Mouse (Mus musculus): ENCODE data around the gene Plaur. TPM values are rescaled to one million over a fixed set of nuclear protein-coding genes. Genes with fewer than 3 reads are reported as not detected.
A peak's percentile ranks its signal among the peaks of the same experiment; 100 is the strongest.

The Plaur gene
- polyA plus RNA-seq, 1 experiment from 2014 or later: 71.4 TPM

GRCm38 (mm10) chr7:24431713-24432112 lies 30.6 kb upstream of the Plaur start:
- 95% methylated on average over 11 of the region's 11 CpGs for WGBS (ENCODE audit: missing documents)

GRCm38 (mm10) chr7:24435305-24435704 lies 27.0 kb upstream of the Plaur start:
- Histone ChIP-seq H3K79me2 (ENCODE audit: inconsistent target) (no peaks in the 10 kb centered on the region), H3K27ac (no peak overlapping the region), H3K36me3 (ENCODE audit: inconsistent target) (no peaks in the 10 kb centered on the region), H3K4me3 (ENCODE audit: inconsistent target) (no peak overlapping the region)
- 100% methylated on average over 5 of the region's 5 CpGs for WGBS (ENCODE audit: missing documents)

More at GRCm38 (mm10) chr7:24431713-24432112, 30.6 kb upstream of the Plaur start:
- no peak overlapping the region for H3K4me3 ChIP-seq (ENCODE audit: inconsistent target)
- no peaks in the 10 kb centered on the region for H3K79me2 ChIP-seq (ENCODE audit: inconsistent target)
- no peaks in the 10 kb centered on the region for H3K36me3 ChIP-seq (ENCODE audit: inconsistent target)
- no peak overlapping the region for H3K27ac ChIP-seq

GRCm38 (mm10) chr7:24437981-24438380 lies 24.3 kb upstream of the Plaur start:
- no peaks in the 10 kb centered on the region for H3K36me3 ChIP-seq (ENCODE audit: inconsistent target)
- no peak overlapping the region for H3K27ac ChIP-seq
- H3K79me2 ChIP-seq (ENCODE audit: inconsistent target): no peaks in the 10 kb centered on the region
- 57% methylated on average over 10 of the region's 10 CpGs for WGBS (ENCODE audit: missing documents)
- H3K4me3 ChIP-seq (ENCODE audit: inconsistent target): no peak overlapping the region

GRCm38 (mm10) chr7:24439191-24439590 lies 23.1 kb upstream of the Plaur start:
- Histone ChIP-seq H3K4me3 (ENCODE audit: inconsistent target) (no peak overlapping the region), H3K27ac (no peak overlapping the region), H3K79me2 (ENCODE audit: inconsistent target) (no peaks in the 10 kb centered on the region), H3K36me3 (ENCODE audit: inconsistent target) (no peaks in the 10 kb centered on the region)
- 67% methylated on average over 6 of the region's 6 CpGs for WGBS (ENCODE audit: missing documents)

GRCm38 (mm10) chr7:24439891-24440290 lies 22.4 kb upstream of the Plaur start:
- 78% methylated on average over 7 of the region's 7 CpGs for WGBS (ENCODE audit: missing documents)
- no peak overlapping the region for H3K27ac ChIP-seq
- H3K79me2 ChIP-seq (ENCODE audit: inconsistent target): no peaks in the 10 kb centered on the region
- no peaks in the 10 kb centered on the region for H3K36me3 ChIP-seq (ENCODE audit: inconsistent target)
- no peak overlapping the region for H3K4me3 ChIP-seq (ENCODE audit: inconsistent target)

- WGBS (ENCODE audit: missing documents): 10% methylated on average over 1 of the region's 1 CpGs
- H3K27ac ChIP-seq: peak overlapping the region; percentile 46
- no peaks in the 10 kb centered on the region for H3K79me2 ChIP-seq (ENCODE audit: inconsistent target)
- H3K4me3 ChIP-seq (ENCODE audit: inconsistent target): no peak overlapping the region
- no peaks in the 10 kb centered on the region for H3K36me3 ChIP-seq (ENCODE audit: inconsistent target)
These were observed 20.5 kb upstream of the Plaur start for GRCm38 (mm10) chr7:24441785-24442184.

GRCm38 (mm10) chr7:24442313-24442712 lies 20.0 kb upstream of the Plaur start:
- Histone ChIP-seq H3K27ac (peak overlapping the region; percentile 46), H3K79me2 (ENCODE audit: inconsistent target) (no peaks in the 10 kb centered on the region), H3K36me3 (ENCODE audit: inconsistent target) (no peaks in the 10 kb centered on the region), H3K4me3 (ENCODE audit: inconsistent target) (no peak overlapping the region)
- WGBS (ENCODE audit: missing documents): 3% methylated on average over 8 of the region's 8 CpGs

- H3K79me2 ChIP-seq (ENCODE audit: inconsistent target): no peaks in the 10 kb centered on the region
- 69% methylated on average over 9 of the region's 9 CpGs for WGBS (ENCODE audit: missing documents)
- no peak overlapping the region for H3K4me3 ChIP-seq (ENCODE audit: inconsistent target)
- H3K27ac ChIP-seq: no peak overlapping the region
- H3K36me3 ChIP-seq (ENCODE audit: inconsistent target): no peaks in the 10 kb centered on the region
These were observed 16.9 kb upstream of the Plaur start for GRCm38 (mm10) chr7:24445266-24445926.

GRCm38 (mm10) chr7:24446697-24447340 lies 15.5 kb upstream of the Plaur start:
- no peaks in the 10 kb centered on the region for H3K36me3 ChIP-seq (ENCODE audit: inconsistent target)
- 89% methylated on average over 7 of the region's 7 CpGs for WGBS (ENCODE audit: missing documents)
- H3K79me2 ChIP-seq (ENCODE audit: inconsistent target): no peaks in the 10 kb centered on the region
- no peak overlapping the region for H3K27ac ChIP-seq
- H3K4me3 ChIP-seq (ENCODE audit: inconsistent target): no peak overlapping the region

GRCm38 (mm10) chr7:24448782-24449517 lies 13.3 kb upstream of the Plaur start:
- WGBS (ENCODE audit: missing documents): 71% methylated on average over 14 of the region's 14 CpGs
- H3K4me3 ChIP-seq (ENCODE audit: inconsistent target): no peak overlapping the region
- no peaks in the 10 kb centered on the region for H3K36me3 ChIP-seq (ENCODE audit: inconsistent target)
- H3K79me2 ChIP-seq (ENCODE audit: inconsistent target): no peaks in the 10 kb centered on the region
- no peak overlapping the region for H3K27ac ChIP-seq

- Histone ChIP-seq H3K4me3 (ENCODE audit: inconsistent target) (no peak overlapping the region), H3K79me2 (ENCODE audit: inconsistent target) (no peaks in the 10 kb centered on the region), H3K36me3 (ENCODE audit: inconsistent target) (no peaks in the 10 kb centered on the region), H3K27ac (no peak overlapping the region)
- WGBS (ENCODE audit: missing documents): 17% methylated on average over 9 of the region's 9 CpGs
These were observed 11.7 kb upstream of the Plaur start for GRCm38 (mm10) chr7:24450585-24451017.

GRCm38 (mm10) chr7:24451855-24452311 lies 10.4 kb upstream of the Plaur start, which contains the start of gene Irgc1:
Gene Irgc1, minus strand, starts transcription at chr7:24452297.
- Histone ChIP-seq H3K27ac (no peak within 1 kb of the TSS), H3K4me3 (ENCODE audit: inconsistent target) (no peak within 1 kb of the TSS), H3K79me2 (ENCODE audit: inconsistent target) (no peaks in the 10 kb centered on the region), H3K36me3 (ENCODE audit: inconsistent target) (no peaks in the 10 kb centered on the region)
- WGBS (ENCODE audit: missing documents): 59% methylated on average over 9 of the region's 9 CpGs

- 93% methylated on average over 2 of the region's 2 CpGs for WGBS (ENCODE audit: missing documents)
- Histone ChIP-seq H3K27ac (no peak overlapping the region), H3K36me3 (ENCODE audit: inconsistent target) (no peaks in the 10 kb centered on the region), H3K4me3 (ENCODE audit: inconsistent target) (no peak overlapping the region), H3K79me2 (ENCODE audit: inconsistent target) (no peaks in the 10 kb centered on the region)
These were observed 8.1 kb upstream of the Plaur start for GRCm38 (mm10) chr7:24454199-24454598.

- WGBS (ENCODE audit: missing documents): 88% methylated on average over 5 of the region's 5 CpGs
- Histone ChIP-seq H3K79me2 (ENCODE audit: inconsistent target) (no peaks in the 10 kb centered on the region), H3K4me3 (ENCODE audit: inconsistent target) (no peak overlapping the region), H3K36me3 (ENCODE audit: inconsistent target) (no peaks in the 10 kb centered on the region), H3K27ac (no peak overlapping the region)
These were observed 6.6 kb upstream of the Plaur start for GRCm38 (mm10) chr7:24455726-24456125.

Measured in macrophage (primary cell).